Mouse (Mus musculus): ENCODE measurements around the gene Mbnl3. TPM values are rescaled to one million over a fixed set of nuclear protein-coding genes. Genes with fewer than 3 reads are reported as not detected.

Mbnl3 gene
- 1.3 and 2.0 TPM in 2 replicates for polyA plus RNA-seq (2015; fragmentation: Nextera tagmentation; extraction: Ambion mirVana)

GRCm38 (mm10) chrX:51206432-51206831, at the start of gene Mbnl3:
Gene Mbnl3 (minus strand): TSS chrX:51206532.
- H3K27ac ChIP-seq, result no peak within 1 kb of the TSS
- no peaks in the 10 kb centered on the region for H3K9me3 ChIP-seq
- H3K4me2 ChIP-seq (replicated peaks), result peak within 1 kb of the TSS; percentile 80
- H3K4me1 ChIP-seq (replicated peaks), result no peaks in the 10 kb centered on the region
- H3K36me3 ChIP-seq, result no peaks in the 10 kb centered on the region
- no peak for ATAC-seq
- peaks cover 19% of the 10 kb centered on the region for H3K27me3 ChIP-seq
- 36% methylated on average over 11 of the region's 11 CpGs for WGBS
- peak within 1 kb of the TSS; percentile 52 for H3K4me3 ChIP-seq (replicated peaks)
- peak within 1 kb of the TSS; percentile 48; the same call in 1 of the 2 replicates for H3K9ac ChIP-seq (replicated peaks)

GRCm38 (mm10) chrX:51205548-51206324, 596 bp downstream of the Mbnl3 start:
- Histone ChIP-seq H3K4me2 (replicated peaks) (peak overlapping the region; percentile 80), H3K27ac (no peak overlapping the region), H3K36me3 (no peaks in the 10 kb centered on the region), H3K27me3 (peaks cover 19% of the 10 kb centered on the region), H3K4me3 (replicated peaks) (peak overlapping the region; percentile 52), H3K4me1 (replicated peaks) (no peaks in the 10 kb centered on the region), H3K9ac (replicated peaks) (peak overlapping the region; percentile 48; the same call in 1 of the 2 replicates), H3K9me3 (no peaks in the 10 kb centered on the region)
- 24% methylated on average over 76 of the region's 79 CpGs for WGBS
- peak; percentile 78 for ATAC-seq

GRCm38 (mm10) chrX:51204626-51205547, 1.4 kb downstream of the Mbnl3 start:
- H3K36me3 ChIP-seq, result no peaks in the 10 kb centered on the region
- no peak overlapping the region for H3K27ac ChIP-seq
- H3K9me3 ChIP-seq, result no peaks in the 10 kb centered on the region
- 29% methylated on average over 62 of the region's 67 CpGs for WGBS
- peak; percentile 85 for ATAC-seq
- no peaks in the 10 kb centered on the region for H3K4me1 ChIP-seq (replicated peaks)
- peak overlapping the region; percentile 48 for H3K9ac ChIP-seq (replicated peaks)
- H3K4me3 ChIP-seq (replicated peaks), result peak overlapping the region; percentile 52
- H3K4me2 ChIP-seq (replicated peaks), result peak overlapping the region; percentile 80
- H3K27me3 ChIP-seq, result peaks cover 19% of the 10 kb centered on the region

GRCm38 (mm10) chrX:51197012-51197411, 9.3 kb downstream of the Mbnl3 start:
- no peaks in the 10 kb centered on the region for H3K9me3 ChIP-seq
- ATAC-seq, result no peak
- H3K27me3 ChIP-seq, result no peaks in the 10 kb centered on the region
- no peak overlapping the region for H3K4me3 ChIP-seq (replicated peaks)
- H3K4me1 ChIP-seq (replicated peaks), result no peaks in the 10 kb centered on the region
- H3K4me2 ChIP-seq (replicated peaks), result no peak overlapping the region
- no peak overlapping the region for H3K27ac ChIP-seq
- no peaks in the 10 kb centered on the region for H3K36me3 ChIP-seq
- H3K9ac ChIP-seq (replicated peaks), result no peak overlapping the region

- Histone ChIP-seq H3K9me3 (no peaks in the 10 kb centered on the region), H3K36me3 (no peaks in the 10 kb centered on the region), H3K4me1 (replicated peaks) (no peaks in the 10 kb centered on the region), H3K27ac (no peak overlapping the region), H3K4me2 (replicated peaks) (no peak overlapping the region), H3K4me3 (replicated peaks) (no peak overlapping the region), H3K9ac (replicated peaks) (no peak overlapping the region), H3K27me3 (no peaks in the 10 kb centered on the region)
- WGBS, result 54% methylated on average over 2 of the region's 2 CpGs
- ATAC-seq, result no peak
These were observed 34.4 kb downstream of the Mbnl3 start for GRCm38 (mm10) chrX:51171914-51172313.

- no peak for ATAC-seq
- Histone ChIP-seq H3K4me2 (replicated peaks) (no peak overlapping the region), H3K4me1 (replicated peaks) (no peaks in the 10 kb centered on the region), H3K4me3 (replicated peaks) (no peak overlapping the region), H3K9ac (replicated peaks) (no peak overlapping the region), H3K9me3 (no peaks in the 10 kb centered on the region), H3K36me3 (no peaks in the 10 kb centered on the region), H3K27ac (no peak overlapping the region), H3K27me3 (no peaks in the 10 kb centered on the region)
- WGBS, result 65% methylated on average over 6 of the region's 6 CpGs
These were observed 34.9 kb downstream of the Mbnl3 start for GRCm38 (mm10) chrX:51171413-51171812.

- no peak for ATAC-seq
- H3K9ac ChIP-seq (replicated peaks), result no peak overlapping the region
- 97% methylated on average over 1 of the region's 1 CpGs for WGBS
- no peaks in the 10 kb centered on the region for H3K9me3 ChIP-seq
- H3K27me3 ChIP-seq, result no peaks in the 10 kb centered on the region
- no peak overlapping the region for H3K4me3 ChIP-seq (replicated peaks)
- H3K27ac ChIP-seq, result no peak overlapping the region
- no peaks in the 10 kb centered on the region for H3K4me1 ChIP-seq (replicated peaks)
- H3K4me2 ChIP-seq (replicated peaks), result no peak overlapping the region
- H3K36me3 ChIP-seq, result no peaks in the 10 kb centered on the region
These were observed 35.9 kb downstream of the Mbnl3 start for GRCm38 (mm10) chrX:51170404-51170803.

- ATAC-seq, result no peak
- H3K9me3 ChIP-seq, result no peaks in the 10 kb centered on the region
- H3K4me3 ChIP-seq (replicated peaks), result no peak overlapping the region
- H3K27me3 ChIP-seq, result no peaks in the 10 kb centered on the region
- H3K36me3 ChIP-seq, result no peaks in the 10 kb centered on the region
- 75% methylated on average over 5 of the region's 5 CpGs for WGBS
- H3K9ac ChIP-seq (replicated peaks), result no peak overlapping the region
- no peaks in the 10 kb centered on the region for H3K4me1 ChIP-seq (replicated peaks)
- H3K4me2 ChIP-seq (replicated peaks), result no peak overlapping the region
- no peak overlapping the region for H3K27ac ChIP-seq
These were observed 36.8 kb downstream of the Mbnl3 start for GRCm38 (mm10) chrX:51169476-51170045.

GRCm38 (mm10) chrX:51167976-51168375, 38.4 kb downstream of the Mbnl3 start:
- H3K27ac ChIP-seq, result no peak overlapping the region

GRCm38 (mm10) chrX:51164766-51165165, 41.6 kb downstream of the Mbnl3 start:
- no peak overlapping the region for H3K27ac ChIP-seq
- no peak overlapping the region for H3K4me3 ChIP-seq (replicated peaks)
- H3K4me2 ChIP-seq (replicated peaks), result no peak overlapping the region
- WGBS, result 87% methylated on average over 5 of the region's 5 CpGs
- H3K36me3 ChIP-seq, result no peaks in the 10 kb centered on the region
- H3K27me3 ChIP-seq, result no peaks in the 10 kb centered on the region
- H3K9me3 ChIP-seq, result no peaks in the 10 kb centered on the region
- no peak overlapping the region for H3K9ac ChIP-seq (replicated peaks)
- H3K4me1 ChIP-seq (replicated peaks), result no peaks in the 10 kb centered on the region
- no peak for ATAC-seq

More at GRCm38 (mm10) chrX:51167976-51168375, 38.4 kb downstream of the Mbnl3 start:
- Histone ChIP-seq H3K9ac (replicated peaks) (no peak overlapping the region), H3K9me3 (no peaks in the 10 kb centered on the region), H3K4me3 (replicated peaks) (no peak overlapping the region), H3K27me3 (no peaks in the 10 kb centered on the region), H3K36me3 (no peaks in the 10 kb centered on the region), H3K4me1 (replicated peaks) (no peaks in the 10 kb centered on the region), H3K4me2 (replicated peaks) (no peak overlapping the region)
- 97% methylated on average over 3 of the region's 3 CpGs for WGBS
- no peak for ATAC-seq

- H3K9me3 ChIP-seq, result no peaks in the 10 kb centered on the region
- no peaks in the 10 kb centered on the region for H3K27me3 ChIP-seq
- H3K9ac ChIP-seq (replicated peaks), result no peak overlapping the region
- H3K4me2 ChIP-seq (replicated peaks), result no peak overlapping the region
- H3K36me3 ChIP-seq, result no peaks in the 10 kb centered on the region
- no peak for ATAC-seq
- no peak overlapping the region for H3K27ac ChIP-seq
- no peaks in the 10 kb centered on the region for H3K4me1 ChIP-seq (replicated peaks)
- 60% methylated on average over 4 of the region's 4 CpGs for WGBS
- no peak overlapping the region for H3K4me3 ChIP-seq (replicated peaks)
These were observed 57.9 kb downstream of the Mbnl3 start for GRCm38 (mm10) chrX:51148436-51148835.

- Histone ChIP-seq H3K4me1 (replicated peaks) (no peaks in the 10 kb centered on the region), H3K9me3 (no peaks in the 10 kb centered on the region), H3K27me3 (no peaks in the 10 kb centered on the region), H3K4me3 (replicated peaks) (no peak overlapping the region), H3K4me2 (replicated peaks) (no peak overlapping the region), H3K9ac (replicated peaks) (no peak overlapping the region), H3K36me3 (no peaks in the 10 kb centered on the region), H3K27ac (no peak overlapping the region)
- ATAC-seq, result no peak
- WGBS, result 34% methylated on average over 4 of the region's 4 CpGs
These were observed 60.0 kb downstream of the Mbnl3 start for GRCm38 (mm10) chrX:51146351-51146750.
